Mouse (Mus musculus): ENCODE measurements at regions not wholly inside any gene's neighbourhood (a gene's known extent, or its start where the extent isn't known, plus 50 kb on each side); places are given as distances from the start of the nearest gene placed in this dataset.
A peak's percentile ranks its signal among the peaks of the same experiment; 100 is the strongest.

GRCm38 (mm10) chr5:133744136-133744535 lies 355.4 kb upstream of the Castor2 start:
- no peak for DNase-seq (ENCODE audit: low spot score in 2 of 2)
- intact Hi-C loops (cut with DNase I) = no loop called here

- no peak for DNase-seq (ENCODE audit: low spot score in 2 of 2)
- intact Hi-C loops (cut with DNase I) = no loop called here
Measured at GRCm38 (mm10) chr5:133743606-133744005, 355.9 kb upstream of the Castor2 start.

GRCm38 (mm10) chr5:133731871-133732270 lies 367.6 kb upstream of the Castor2 start:
- intact Hi-C loops (cut with DNase I) = no loop called here
- no peak for DNase-seq (ENCODE audit: low spot score in 2 of 2)

GRCm38 (mm10) chr5:133718187-133719078 lies 381.1 kb upstream of the Castor2 start:
- intact Hi-C loops (cut with DNase I) = no loop called here
- DNase-seq (ENCODE audit: low spot score in 2 of 2) = no peak

- intact Hi-C loops (cut with DNase I) = no loop called here
- no peak for DNase-seq (ENCODE audit: low spot score in 2 of 2)
Measured at GRCm38 (mm10) chr5:133715830-133716229, 383.7 kb upstream of the Castor2 start.

DNA sequence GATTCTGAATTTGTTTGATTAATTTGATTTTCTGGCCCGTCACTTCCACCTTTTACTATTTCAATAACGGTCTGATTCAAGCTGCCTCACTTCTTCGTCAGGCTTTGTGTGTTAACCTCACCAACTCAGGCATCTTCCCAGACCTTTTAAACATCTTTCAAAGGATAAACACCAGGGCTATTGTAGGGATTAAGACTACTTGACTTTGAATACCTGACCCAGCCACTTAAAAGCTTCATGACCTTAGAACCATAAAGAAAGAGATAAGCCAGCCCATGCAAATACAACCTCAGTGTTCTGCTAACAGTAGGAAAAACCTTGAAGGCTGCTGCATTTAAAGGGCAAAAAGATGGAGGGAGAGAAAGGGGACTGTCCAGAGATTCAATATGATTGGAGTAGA lies 386.9 kb upstream of the Castor2 start:
- DNase-seq (ENCODE audit: low spot score in 2 of 2) = no peak
- intact Hi-C loops (cut with DNase I) = no loop called here

DNA sequence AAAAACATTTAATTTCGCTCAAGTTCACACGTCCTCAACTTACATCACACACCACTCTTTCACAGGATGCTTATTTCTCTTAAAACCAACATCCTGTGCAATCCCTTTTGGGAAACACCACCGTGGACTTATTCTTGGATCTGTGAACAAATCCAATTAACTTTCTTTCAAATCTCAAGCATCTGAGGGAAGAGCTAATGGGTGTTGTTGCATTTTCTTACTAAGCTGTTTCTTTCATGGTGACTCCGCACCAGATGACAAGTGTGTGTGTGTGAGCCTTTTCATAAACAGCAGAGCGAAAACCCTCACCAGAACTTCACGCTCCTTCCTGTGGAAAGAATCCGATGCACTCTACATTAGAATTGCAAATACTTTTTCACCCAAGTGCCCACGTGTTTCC lies 390.6 kb upstream of the Castor2 start:
- peak in 1 of 2 experiments; percentile 6 for DNase-seq (ENCODE audit: low spot score in 2 of 2)
- intact Hi-C loops (cut with DNase I) = no loop called here

GRCm38 (mm10) chr5:133686206-133686605 lies 413.3 kb upstream of the Castor2 start:
- intact Hi-C loops (cut with DNase I) = no loop called here
- DNase-seq (ENCODE audit: low spot score in 2 of 2) = no peak

- intact Hi-C loops (cut with DNase I) = no loop called here
- DNase-seq (ENCODE audit: low spot score in 2 of 2) = no peak
Measured at GRCm38 (mm10) chr5:133683021-133683420, 416.5 kb upstream of the Castor2 start.

DNA sequence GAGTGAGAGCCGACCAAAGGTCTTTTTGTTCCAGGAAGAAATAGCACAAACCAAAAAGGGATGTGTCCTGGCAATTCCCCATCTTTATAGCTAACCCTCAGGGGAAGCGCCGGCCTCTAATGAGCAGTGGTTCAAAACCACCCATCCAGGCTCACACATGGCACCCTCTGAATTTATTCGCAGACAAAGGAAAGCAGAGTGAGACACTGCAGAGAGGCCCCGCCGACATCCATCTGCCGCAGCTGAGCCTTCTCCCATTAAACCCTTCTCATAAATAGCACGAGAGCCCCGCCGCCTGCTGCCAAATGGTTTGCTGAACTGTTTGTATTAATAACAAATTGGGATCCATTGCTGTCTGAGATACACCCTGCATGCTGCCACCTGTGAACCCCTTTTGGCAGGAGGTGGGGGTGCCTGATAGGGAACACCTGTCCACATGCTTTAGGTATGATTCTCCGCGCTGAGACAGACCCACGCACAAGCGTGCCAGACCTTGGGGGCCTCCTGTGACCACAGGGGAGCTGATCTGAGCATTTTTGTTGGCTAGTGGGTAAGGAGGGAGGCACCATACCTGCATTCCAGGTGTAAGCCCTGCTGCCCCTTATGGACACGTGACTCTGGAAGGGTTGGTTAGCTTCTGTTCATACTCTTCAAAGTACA lies 422.6 kb upstream of the Castor2 start:
- intact Hi-C loops (cut with DNase I) = no loop called here
- peak in 1 of 2 experiments; percentile 4 for DNase-seq (ENCODE audit: low spot score in 2 of 2)

GRCm38 (mm10) chr5:133675636-133676035 lies 423.9 kb upstream of the Castor2 start:
- DNase-seq (ENCODE audit: low spot score in 2 of 2) = no peak
- intact Hi-C loops (cut with DNase I) = no loop called here

- intact Hi-C loops (cut with DNase I) = no loop called here
Measured at GRCm38 (mm10) chr5:133666473-133666872, 433.0 kb upstream of the Castor2 start.

DNA sequence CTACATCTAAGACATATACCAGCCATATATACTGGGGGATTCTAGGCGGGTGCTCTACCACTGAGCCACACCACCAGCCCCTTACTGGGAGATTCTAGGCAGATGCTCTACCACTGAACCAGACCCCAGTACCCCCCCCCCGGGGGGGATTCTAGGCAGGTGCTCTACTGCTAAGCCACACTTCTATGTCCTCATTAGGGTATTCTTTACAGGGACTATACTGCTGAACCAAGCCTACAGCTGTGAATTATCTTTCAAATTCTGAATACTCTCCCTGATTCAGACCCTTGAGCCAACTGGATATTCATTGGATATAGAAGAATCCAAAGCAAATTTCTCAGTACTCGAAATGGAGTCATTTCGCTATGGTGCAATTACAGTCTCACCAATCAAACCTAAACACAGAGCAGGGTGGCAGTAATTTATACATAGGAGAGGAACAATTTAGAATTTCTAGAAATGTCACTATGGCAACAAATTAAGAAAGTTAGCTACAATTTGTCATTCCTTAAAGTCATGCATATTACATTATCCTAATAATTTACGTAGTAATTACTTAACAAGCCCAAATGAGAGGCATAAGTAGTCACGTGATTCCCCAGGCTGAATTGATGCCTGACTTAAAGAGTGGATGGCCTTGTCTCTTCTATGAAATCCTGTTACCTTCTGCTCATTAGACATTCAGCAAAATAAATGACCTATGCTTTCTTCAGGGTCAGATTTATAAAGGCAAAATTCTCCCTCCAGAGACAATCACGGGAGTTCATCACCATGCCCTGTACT lies 436.8 kb upstream of the Castor2 start:
- intact Hi-C loops (cut with DNase I) = no loop called here
- DNase-seq (ENCODE audit: low spot score in 2 of 2) = no peak

More at GRCm38 (mm10) chr5:133666473-133666872, 433.0 kb upstream of the Castor2 start:
- peak; percentile 18 to 25 for DNase-seq (ENCODE audit: low spot score in 2 of 2)

DNA sequence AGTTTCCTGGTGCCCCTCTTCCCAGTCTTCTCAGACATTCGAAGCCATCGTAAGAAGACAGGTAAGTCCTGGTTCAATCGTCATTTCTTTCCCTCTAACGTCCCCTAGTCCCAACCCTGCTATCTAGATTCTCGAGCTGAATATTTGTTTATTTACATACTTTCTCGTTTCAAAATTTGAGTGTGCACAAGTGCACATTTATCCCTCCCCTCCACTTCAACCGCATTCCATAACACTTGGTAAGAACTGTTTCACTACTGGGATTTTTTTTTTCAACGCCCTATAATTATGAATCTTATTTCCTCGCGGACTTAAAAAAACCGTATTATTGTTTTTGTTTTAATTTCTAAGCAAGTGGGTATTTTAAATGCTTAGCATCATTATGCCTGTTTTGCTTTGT lies 439.2 kb upstream of the Castor2 start:
- intact Hi-C loops (cut with DNase I) = no loop called here
- DNase-seq (ENCODE audit: low spot score in 2 of 2) = no peak

DNA sequence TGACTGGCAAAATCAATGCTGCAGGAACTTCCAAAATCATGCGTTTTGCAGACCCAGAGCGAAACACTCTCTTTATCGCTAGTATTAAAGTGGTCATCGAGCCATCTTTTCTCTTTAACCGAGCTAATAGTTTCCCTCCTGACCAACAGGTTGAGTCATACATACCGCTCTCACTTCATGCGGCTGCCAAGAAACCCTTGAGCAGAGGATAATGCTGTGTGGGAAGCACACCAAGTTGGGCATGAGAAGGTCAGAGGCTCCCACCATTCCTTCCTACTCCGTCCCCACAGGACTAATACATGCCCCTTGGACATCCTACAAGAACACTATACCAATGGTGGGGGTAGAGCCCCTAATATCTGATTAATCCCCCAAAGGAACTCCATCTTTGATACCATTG lies 442.7 kb upstream of the Castor2 start:
- intact Hi-C loops (cut with DNase I) = no loop called here
- no peak for DNase-seq (ENCODE audit: low spot score in 2 of 2)

GRCm38 (mm10) chr5:133653431-133653830 lies 446.1 kb upstream of the Castor2 start:
- no peak for DNase-seq (ENCODE audit: low spot score in 2 of 2)
- intact Hi-C loops (cut with DNase I) = no loop called here

GRCm38 (mm10) chr5:133650246-133650645 lies 449.3 kb upstream of the Castor2 start:
- DNase-seq (ENCODE audit: low spot score in 2 of 2) = no peak
- intact Hi-C loops (cut with DNase I) = no loop called here

DNA sequence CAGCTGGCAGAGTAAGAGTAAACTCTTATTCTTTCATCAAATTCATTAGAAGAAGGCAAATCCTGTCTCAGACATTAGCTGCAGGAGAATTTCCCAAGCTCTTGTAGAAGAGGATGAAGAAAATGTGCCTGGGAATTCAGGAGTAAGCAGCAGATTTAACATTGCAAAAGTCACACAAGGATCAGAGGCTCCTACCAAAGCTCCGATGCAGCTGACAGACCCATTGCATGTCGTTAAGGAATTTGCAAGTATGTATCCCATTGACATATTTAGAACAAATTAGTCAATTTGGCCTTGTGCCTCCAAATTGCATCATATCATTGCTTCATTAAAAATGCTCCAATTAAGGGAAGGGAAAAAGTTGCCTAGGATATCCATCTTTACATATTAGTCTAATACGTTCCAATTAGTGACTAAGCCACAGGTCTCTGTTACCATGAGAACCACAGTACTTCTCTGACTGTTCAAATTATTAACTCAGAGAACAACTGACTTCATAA lies 453.8 kb upstream of the Castor2 start:
- DNase-seq (ENCODE audit: low spot score in 2 of 2) = no peak
- intact Hi-C loops (cut with DNase I) = no loop called here

GRCm38 (mm10) chr5:133643326-133643725 lies 456.2 kb upstream of the Castor2 start:
- DNase-seq (ENCODE audit: low spot score in 2 of 2) = no peak
- intact Hi-C loops (cut with DNase I) = no loop called here

DNA sequence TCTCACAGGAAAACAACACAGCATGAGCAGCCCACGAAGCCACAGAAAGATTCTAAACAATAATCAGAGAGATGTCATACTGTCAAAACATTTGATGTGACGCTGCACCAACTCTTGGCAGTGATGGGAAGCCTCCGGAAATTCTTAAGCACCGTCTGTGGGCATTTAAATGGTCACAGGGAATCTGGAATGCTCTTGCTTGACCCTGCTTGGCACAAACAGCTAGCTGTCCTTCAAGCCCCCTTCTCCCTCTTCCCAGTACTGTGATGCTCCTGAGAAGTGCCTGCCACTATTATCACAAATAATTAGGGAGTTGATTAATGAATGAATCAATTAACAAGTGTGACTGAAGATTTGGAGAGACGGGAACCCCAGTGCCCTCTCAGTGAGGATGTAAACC lies 465.0 kb upstream of the Castor2 start:
- DNase-seq (ENCODE audit: low spot score in 2 of 2) = no peak
- intact Hi-C loops (cut with DNase I) = no loop called here

Data from left cerebral cortex, postnatal 36 days (tissue).